14 mouse cellular contexts compared by ENCODE assay signal in the genomic region with DNA sequence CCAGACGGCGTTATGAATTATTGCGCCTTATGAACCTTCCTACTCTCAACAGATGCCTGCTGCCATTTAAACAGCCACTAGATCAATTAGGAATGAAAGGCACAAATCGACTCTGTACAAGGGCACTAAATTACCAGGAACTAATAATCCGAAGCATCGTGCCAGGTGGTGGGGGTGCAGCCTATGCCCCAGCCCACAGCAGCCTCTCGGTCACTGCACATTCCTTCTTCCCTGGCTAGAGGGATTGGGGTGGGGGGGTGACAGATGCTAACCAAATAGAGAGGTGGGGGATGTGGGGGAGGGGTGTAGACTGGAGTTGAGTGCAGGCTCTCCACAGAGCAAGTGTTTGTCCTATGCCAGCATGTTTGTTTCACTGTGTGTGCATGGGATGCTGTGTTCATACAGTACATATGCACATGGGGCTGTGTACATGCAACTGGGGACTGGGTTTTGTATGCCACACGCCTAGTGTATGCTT.
DNase-seq lines count a peak whose midpoint lies in the region; ATAC-seq lines count a peak whose summit lies in the region.
"Had no signal": no experiment of that assay in that cellular context is flagged by ENCODE, and none has a peak within 500 bp of the region (broad histone marks: within the 10 kb centered on the region; RNA-seq: fewer than 3 reads in every experiment).

No protein-coding gene starts in this region.

- peak; percentile 60 for DNase-seq in embryo, embryonic 11 days
- DNase-seq in embryonic facial prominence, embryonic 14.5 days (ENCODE audit: low spot score): no peak
- no peak for DNase-seq in hindbrain, embryonic 14.5 days (ENCODE audit: low spot score)
- DNase-seq in heart, adult 9 months (ENCODE audit: low spot score in 2 of 2): no peak
- DNase-seq in spleen, postnatal 10 days (ENCODE audit: low spot score in 2 of 2): no peak
- no peak for DNase-seq in right cerebral cortex, postnatal 25 days
- DNase-seq in frontal cortex, postnatal 14 days (ENCODE audit: low spot score in 2 of 2): no peak
- DNase-seq: gastrocnemius, postnatal 25 days; heart, postnatal 10 days; kidney, postnatal 25 days; liver; thymus, postnatal 36 days had no signal

- H3K4me2 ChIP-seq in embryonic facial prominence, embryonic 14.5 days (ENCODE audit: low read depth, low read length): no peak overlapping the region
- no peak overlapping the region for H3K4me2 ChIP-seq in hindbrain, embryonic 14.5 days (replicated peaks)
- no peak overlapping the region for H3K4me2 ChIP-seq in midbrain, embryonic 13.5 days (replicated peaks)
- H3K4me2 ChIP-seq: embryonic facial prominence, embryonic 15.5 days had no signal

- peaks cover 15% of the 10 kb centered on the region for H3K4me1 ChIP-seq in embryonic facial prominence, embryonic 14.5 days (ENCODE audit: control insufficient read depth, insufficient read depth, low read length)
- H3K4me1 ChIP-seq in hindbrain, embryonic 14.5 days (replicated peaks; ENCODE audit: control insufficient read depth, insufficient read depth, low read length): peaks cover 32% of the 10 kb centered on the region
- H3K4me1 ChIP-seq in midbrain, embryonic 13.5 days (replicated peaks): peaks cover 57% of the 10 kb centered on the region

- no peaks in the 10 kb centered on the region for H3K36me3 ChIP-seq in embryonic facial prominence, embryonic 14.5 days (ENCODE audit: control insufficient read depth, insufficient read depth, low read length)
- H3K36me3 ChIP-seq in hindbrain, embryonic 14.5 days (replicated peaks; ENCODE audit: control insufficient read depth, insufficient read depth): no peaks in the 10 kb centered on the region
- H3K36me3 ChIP-seq in midbrain, embryonic 13.5 days: no peaks in the 10 kb centered on the region
- H3K36me3 ChIP-seq: embryonic facial prominence, embryonic 15.5 days had no signal

- H3K9me3 ChIP-seq in embryonic facial prominence, embryonic 14.5 days (ENCODE audit: control insufficient read depth, low read length): no peaks in the 10 kb centered on the region
- H3K9me3 ChIP-seq in hindbrain, embryonic 14.5 days (ENCODE audit: control insufficient read depth, low read length): no peaks in the 10 kb centered on the region
- H3K9me3 ChIP-seq in midbrain, embryonic 13.5 days: no peaks in the 10 kb centered on the region
- H3K9me3 ChIP-seq: embryonic facial prominence, embryonic 15.5 days had no signal

- ATAC-seq in embryonic facial prominence, embryonic 14.5 days (ENCODE audit: low read depth): peak; percentile 30; the same call in 1 of the 2 replicates
- ATAC-seq in hindbrain, embryonic 14.5 days (ENCODE audit: low FRiP score): peak; percentile 70
- ATAC-seq in midbrain, embryonic 13.5 days: peak; percentile 71

- H3K9ac ChIP-seq in embryonic facial prominence, embryonic 14.5 days (ENCODE audit: low read depth, low read length): no peak overlapping the region
- 0 out of 2 replicates have a peak overlapping the region, but pooled peaks have one; percentile 12 for H3K9ac ChIP-seq in hindbrain, embryonic 14.5 days
- H3K9ac ChIP-seq in midbrain, embryonic 13.5 days (replicated peaks): peak overlapping the region; percentile 30; the same call in 1 of the 2 replicates
- H3K9ac ChIP-seq: embryonic facial prominence, embryonic 15.5 days had no signal

- H3K27me3 ChIP-seq in embryonic facial prominence, embryonic 14.5 days (replicated peaks; ENCODE audit: control insufficient read depth, insufficient read depth, low read length): no peaks in the 10 kb centered on the region
- no peaks in the 10 kb centered on the region for H3K27me3 ChIP-seq in hindbrain, embryonic 14.5 days (ENCODE audit: control insufficient read depth, insufficient read depth, low read length)
- no peaks in the 10 kb centered on the region for H3K27me3 ChIP-seq in midbrain, embryonic 13.5 days
- H3K27me3 ChIP-seq: embryonic facial prominence, embryonic 15.5 days had no signal

- H3K4me3 ChIP-seq in embryonic facial prominence, embryonic 14.5 days (ENCODE audit: low read depth, low read length): no peak overlapping the region
- no peak overlapping the region for H3K4me3 ChIP-seq in hindbrain, embryonic 14.5 days (replicated peaks; ENCODE audit: low read length)
- no peak overlapping the region for H3K4me3 ChIP-seq in midbrain, embryonic 13.5 days (replicated peaks)
- H3K4me3 ChIP-seq: embryonic facial prominence, embryonic 15.5 days had no signal

- 34% methylated on average over 8 of the region's 8 CpGs for WGBS in embryonic facial prominence, embryonic 14.5 days
- WGBS in hindbrain, embryonic 14.5 days: 36% methylated on average over 8 of the region's 8 CpGs
- WGBS in midbrain, embryonic 13.5 days: 38% methylated on average over 8 of the region's 8 CpGs

- no peak overlapping the region for H3K27ac ChIP-seq in embryonic facial prominence, embryonic 14.5 days (replicated peaks; ENCODE audit: low read depth, low read length)
- peak overlapping the region; percentile 77 for H3K27ac ChIP-seq in hindbrain, embryonic 14.5 days
- peak overlapping the region; percentile 74 for H3K27ac ChIP-seq in midbrain, embryonic 13.5 days
- H3K27ac ChIP-seq: embryonic facial prominence, embryonic 15.5 days had no signal
